Mouse (Mus musculus) MEL (cell line): Measurements from ENCODE around the gene Rab26. TPM values are rescaled to one million over a fixed set of nuclear protein-coding genes. Genes with fewer than 3 reads are reported as not detected.

ENCODE experiments used
- DNase-seq: peaks from one replicate; pipeline ENCODE4 v3.0.0; 2011; ENCODE audit warnings: low read depth, low spot score
- H3K27ac ChIP-seq: 2 replicates; pipeline ENCODE4 v1.5.1; 2012; ENCODE audit warnings: low read depth, mild to moderate bottlenecking, control low read depth, low read length, moderate library complexity; ENCODE audit not compliant: control insufficient read depth
- H3K27me3 ChIP-seq, 2 experiments: fragments of 150-350 bp in 1 of 2; sonication (generic) in 1 of 2; 2 replicates each; pipeline ENCODE4 v1.6.1; 2012; ENCODE audit warnings: low read length in 2 of 2, mild to moderate bottlenecking in 2 of 2, improper control_type of control experiment in 1 of 2, moderate library complexity in 1 of 2; ENCODE audit not compliant: insufficient read depth in 2 of 2, control insufficient read depth in 1 of 2
- H3K36me3 ChIP-seq, 2 experiments: 2 replicates each; pipeline ENCODE4 v1.6.1; 2012 to 2014; ENCODE audit warnings: low read length in 2 of 2, improper control_type of control experiment in 1 of 2, inconsistent platforms in 1 of 2, mild to moderate bottlenecking in 1 of 2; ENCODE audit not compliant: insufficient read depth in 2 of 2, control insufficient read depth in 1 of 2
- H3K4me1 ChIP-seq, 2 experiments: fragments of 150-350 bp in 1 of 2; sonication (generic) in 1 of 2; 2 replicates each; pipeline ENCODE4 v1.6.1; 2012; ENCODE audit warnings: low read length in 2 of 2, improper control_type of control experiment in 1 of 2, mild to moderate bottlenecking in 1 of 2; ENCODE audit not compliant: insufficient read depth in 2 of 2, control insufficient read depth in 1 of 2
- H3K4me3 ChIP-seq, 2 experiments: fragments of 150-350 bp in 1 of 2; sonication (generic) in 1 of 2; 2 replicates each; pipeline ENCODE4 v1.5.1; 2012; ENCODE audit warnings: low read depth in 2 of 2, low read length in 2 of 2, mild to moderate bottlenecking in 2 of 2, moderate library complexity in 2 of 2, control low read depth in 1 of 2, improper control_type of control experiment in 1 of 2; ENCODE audit not compliant: control insufficient read depth in 1 of 2, insufficient read depth in 1 of 2
- H3K79me2 ChIP-seq: 2 replicates; pipeline ENCODE4 v1.6.1; 2012; ENCODE audit warnings: mild to moderate bottlenecking, low read length, moderate library complexity; ENCODE audit not compliant: control insufficient read depth, poor library complexity, insufficient read depth
- H3K9ac ChIP-seq: 2 replicates; pipeline ENCODE4 v1.6.1; 2012; ENCODE audit warnings: low read depth, mild to moderate bottlenecking, control low read depth, low read length, moderate library complexity; ENCODE audit not compliant: control insufficient read depth, poor library complexity, severe bottlenecking
- H3K9me3 ChIP-seq: fragments of 150-350 bp; sonication (generic); replicated peaks from 2 replicates; pipeline ENCODE4 v1.6.1; 2012; ENCODE audit warnings: mild to moderate bottlenecking, low read length, improper control_type of control experiment, moderate library complexity; ENCODE audit not compliant: insufficient read depth
- EP300 ChIP-seq, 2 experiments: IDR thresholded peaks; 2 replicates each; pipeline ENCODE4 v1.6.1; 2011; ENCODE audit warnings: improper control_type of control experiment in 2 of 2, low read length in 2 of 2, low read depth in 1 of 2, mild to moderate bottlenecking in 1 of 2
- GABPA ChIP-seq: IDR thresholded peaks from 2 replicates; pipeline ENCODE4 v1.6.1; 2012; ENCODE audit warnings: low read depth, mild to moderate bottlenecking, inconsistent platforms, low read length, improper control_type of control experiment, moderate library complexity
- KAT2A ChIP-seq: conservative IDR thresholded peaks from 2 replicates; pipeline ENCODE4 v1.6.1; 2012; ENCODE audit warnings: low read depth, low read length, improper control_type of control experiment, inconsistent platforms
- MAX ChIP-seq: IDR thresholded peaks from 2 replicates; pipeline ENCODE4 v1.6.1; 2011; ENCODE audit warnings: low read length, improper control_type of control experiment
- MAZ ChIP-seq: IDR thresholded peaks from 2 replicates; pipeline ENCODE4 v1.6.1; 2012; ENCODE audit warnings: low read depth, mild to moderate bottlenecking, inconsistent platforms, low read length, improper control_type of control experiment
- MYC ChIP-seq: IDR thresholded peaks from 2 replicates; pipeline ENCODE4 v1.6.1; 2011; ENCODE audit warnings: low read depth, mild to moderate bottlenecking, low read length, improper control_type of control experiment, moderate library complexity
- POLR2A ChIP-seq, 2 experiments: IDR thresholded peaks; 2 replicates each; pipeline ENCODE4 v1.6.1; 2011 to 2012; ENCODE audit warnings: low read length in 2 of 2, mild to moderate bottlenecking in 2 of 2, control low read depth in 1 of 2, improper control_type of control experiment in 1 of 2, low read depth in 1 of 2, moderate library complexity in 1 of 2; ENCODE audit not compliant: control insufficient read depth in 1 of 2, insufficient read depth in 1 of 2, poor library complexity in 1 of 2
- SIN3A ChIP-seq: IDR thresholded peaks from 2 replicates; pipeline ENCODE4 v1.6.1; 2012; ENCODE audit warnings: low read length, improper control_type of control experiment, inconsistent platforms
- TAL1 ChIP-seq: IDR thresholded peaks from 2 replicates; pipeline ENCODE4 v1.6.1; 2012; ENCODE audit warnings: mild to moderate bottlenecking, inconsistent platforms, low read length, moderate library complexity, mixed read lengths
- polyA plus RNA-seq, 2 experiments: library from polyadenylated mRNA; stranded (reverse) in 1 of 2; unstranded in 1 of 2; fragments of >175 nt in 1 of 2; fragments of >200 nt in 1 of 2; gene quantifications; 2 replicates each; pipeline versions ENCODE4 v1.2.1 to v1.2.4; 2012; ENCODE audit warnings: low replicate concordance in 2 of 2, low read depth in 1 of 2; ENCODE audit not compliant: insufficient read length in 2 of 2, insufficient read depth in 1 of 2, missing spikeins in 1 of 2
- total RNA-seq: library from RNA; depleted of rRNA; stranded (reverse); fragments of 300-350 nt; gene quantifications from 2 replicates; pipeline ENCODE4 v1.2.3, GENCODE M21; 2012

Rab26 gene
- total and polyA plus RNA-seq, 3 experiments, result 0.89 to 1.1 TPM; not detected in 1

- Histone ChIP-seq H3K4me1 (no peaks in the 10 kb centered on the region), H3K9me3 (no peaks in the 10 kb centered on the region), H3K79me2 (no peaks in the 10 kb centered on the region), H3K9ac (no peak overlapping the region), H3K27ac (no peak overlapping the region), H3K4me3 (no peak overlapping the region), H3K27me3 (no peaks in the 10 kb centered on the region), H3K36me3 (peaks cover 0 to 2% of the 10 kb centered on the region in 2 experiments; a peak in 1 of 4 replicates)
- DNase-seq, result no peak
- no peak for TF ChIP-seq KAT2A
Observed at GRCm38 (mm10) chr17:24579532-24579931, 45.5 kb upstream of the Rab26 start.

- TF ChIP-seq MAX (no peak), MAZ (no peak), MYC (no peak)
Observed at GRCm38 (mm10) chr17:24573811-24574210, 39.8 kb upstream of the Rab26 start.

GRCm38 (mm10) chr17:24572651-24573245 is 38.7 kb upstream of the Rab26 start:
- DNase-seq, result no peak
- Histone ChIP-seq H3K36me3 (peaks cover 0 to 2% of the 10 kb centered on the region in 2 experiments; a peak in 2 of 4 replicates), H3K9ac (no peak overlapping the region), H3K4me1 (peaks cover 0 to 2% of the 10 kb centered on the region in 2 experiments; a peak in 3 of 4 replicates), H3K27ac (no peak overlapping the region), H3K4me3 (no peak overlapping the region), H3K9me3 (no peaks in the 10 kb centered on the region), H3K79me2 (no peaks in the 10 kb centered on the region), H3K27me3 (no peaks in the 10 kb centered on the region)
- TF ChIP-seq EP300 (IDR thresholded peaks at IDR 0.05; ENCODE audit: low read depth in 1 of 2, low read length in 2 of 2), result no peak
- TF ChIP-seq TAL1, result no peak
- TF ChIP-seq SIN3A, result no peak
- 0 out of 4 replicates have a peak, but pooled peaks of 1 of the 2 experiments have one; percentile 21 for TF ChIP-seq POLR2A (IDR thresholded peaks at IDR 0.05; ENCODE audit: control insufficient read depth in 1 of 2, insufficient read depth in 1 of 2, low read depth in 1 of 2, low read length in 2 of 2, poor library complexity in 1 of 2)
- no peak for TF ChIP-seq GABPA

More at GRCm38 (mm10) chr17:24573811-24574210, 39.8 kb upstream of the Rab26 start:
- Histone ChIP-seq H3K9ac (no peak overlapping the region), H3K4me1 (no peaks in the 10 kb centered on the region), H3K4me3 (no peak overlapping the region), H3K36me3 (no peaks in the 10 kb centered on the region; a peak in 1 of 4 replicates), H3K9me3 (no peaks in the 10 kb centered on the region), H3K27me3 (no peaks in the 10 kb centered on the region), H3K27ac (no peak overlapping the region), H3K79me2 (no peaks in the 10 kb centered on the region)
- DNase-seq, result no peak
